Mouse (Mus musculus) c-Kit-positive CD71-positive TER-119-positive erythroid progenitor cells, embryonic 14.5 days (primary cell): ENCODE results near the gene Scap.

Experiments
- DNase-seq: peaks from one replicate; pipeline ENCODE4 v3.0.0-alpha.2; 2013; ENCODE audit warnings: low spot score

Scap gene

DNA sequence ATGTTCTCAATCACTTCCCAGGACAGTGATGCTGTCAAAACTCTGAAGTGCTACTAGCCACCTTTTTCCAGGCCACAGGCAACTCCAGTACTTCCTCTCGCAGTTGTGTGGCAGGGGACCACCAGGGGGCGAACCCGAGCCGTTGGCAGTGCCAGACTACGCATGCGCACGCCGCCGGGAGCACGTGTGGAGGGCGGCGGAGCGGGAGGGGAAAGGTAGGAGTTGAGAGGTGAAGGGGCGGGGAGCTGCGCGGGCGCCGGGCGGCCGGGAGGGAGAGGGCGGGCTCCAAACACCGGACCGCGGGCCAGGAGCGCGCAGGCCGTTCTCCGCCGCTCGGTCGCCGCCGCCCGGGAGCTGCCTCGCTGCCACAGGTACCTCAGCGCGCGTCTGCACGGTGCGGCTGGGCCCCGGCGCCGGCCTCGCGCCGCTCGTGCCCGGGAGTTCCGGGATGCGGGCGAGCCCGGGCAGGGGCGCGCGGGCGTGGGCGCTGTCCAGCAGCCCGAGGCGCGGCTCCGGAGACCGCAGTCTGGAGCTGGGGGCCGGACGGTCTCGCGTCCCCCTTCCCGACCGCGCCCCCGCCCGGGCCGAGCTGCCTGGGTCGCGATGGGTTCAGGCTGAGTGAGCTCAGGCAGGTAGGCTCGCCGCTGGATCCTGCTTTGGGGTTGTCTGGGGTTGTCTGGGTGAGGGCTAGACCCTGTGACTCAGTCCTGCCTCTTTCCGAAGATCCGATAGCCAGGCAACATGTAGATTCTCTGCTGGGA is at the start of gene Scap:
TSS of gene Scap (plus strand) at position 154 of the 761 bp plus-strand sequence.
- DNase-seq = peak; percentile 89

DNA sequence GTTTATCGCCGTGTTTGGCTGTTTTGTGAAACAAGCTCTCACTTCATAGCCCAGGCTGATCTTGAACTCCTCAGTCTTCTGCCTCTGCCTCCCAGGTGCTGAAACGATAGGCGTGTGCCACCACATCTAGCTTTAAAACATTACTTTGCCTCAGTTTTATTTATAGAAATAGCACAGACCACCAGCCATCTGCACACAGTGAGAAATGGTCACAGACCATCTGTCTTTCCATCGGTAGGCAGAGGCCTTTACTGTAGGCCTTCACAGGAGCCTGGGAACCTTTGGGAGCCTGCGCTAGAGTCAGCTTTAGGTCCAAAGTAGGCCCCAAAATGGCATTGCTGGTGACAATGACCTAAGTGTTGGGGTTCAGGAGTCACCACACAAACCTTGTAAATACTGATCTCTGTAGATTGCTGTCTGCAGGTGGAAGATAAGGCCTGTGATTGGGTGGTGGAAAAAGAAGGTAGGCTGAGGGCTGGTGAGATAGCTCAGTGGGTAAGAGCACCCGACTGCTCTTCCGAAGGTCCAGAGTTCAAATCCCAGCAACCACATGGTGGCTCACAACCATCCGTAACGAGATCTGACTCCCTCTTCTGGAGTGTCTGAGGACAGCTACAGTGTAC is 48.9 kb upstream of the Scap start:
- DNase-seq = no peak

DNA sequence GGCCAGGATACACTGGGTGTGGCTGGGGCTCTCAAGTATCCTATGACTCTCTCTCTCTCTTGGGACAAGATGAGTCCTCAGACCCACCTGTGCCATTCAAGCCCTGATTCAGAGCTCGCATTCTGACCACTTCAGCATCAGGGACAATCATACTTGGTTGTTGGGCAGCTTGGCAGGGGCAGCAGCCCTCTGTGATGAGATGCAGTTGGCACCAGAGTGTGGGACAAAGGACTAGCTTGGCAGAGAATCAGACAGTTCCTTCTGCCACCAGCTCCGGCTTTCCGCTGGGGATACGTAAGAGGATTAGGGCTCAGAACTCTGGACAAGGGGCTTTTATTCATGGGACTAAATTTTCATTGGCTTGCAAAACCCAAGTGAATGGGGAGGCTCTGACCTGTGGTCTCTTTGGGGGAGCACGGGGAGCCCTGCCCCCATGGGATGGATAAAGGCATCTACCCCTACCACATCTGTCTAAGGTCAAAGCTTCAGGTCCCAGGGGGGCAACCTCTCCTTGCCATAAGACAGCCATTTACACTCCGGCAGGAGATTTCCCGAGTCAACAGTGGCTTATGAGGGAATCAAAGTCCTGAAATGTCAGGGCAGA is 45.7 kb upstream of the Scap start:
- DNase-seq = no peak

DNA sequence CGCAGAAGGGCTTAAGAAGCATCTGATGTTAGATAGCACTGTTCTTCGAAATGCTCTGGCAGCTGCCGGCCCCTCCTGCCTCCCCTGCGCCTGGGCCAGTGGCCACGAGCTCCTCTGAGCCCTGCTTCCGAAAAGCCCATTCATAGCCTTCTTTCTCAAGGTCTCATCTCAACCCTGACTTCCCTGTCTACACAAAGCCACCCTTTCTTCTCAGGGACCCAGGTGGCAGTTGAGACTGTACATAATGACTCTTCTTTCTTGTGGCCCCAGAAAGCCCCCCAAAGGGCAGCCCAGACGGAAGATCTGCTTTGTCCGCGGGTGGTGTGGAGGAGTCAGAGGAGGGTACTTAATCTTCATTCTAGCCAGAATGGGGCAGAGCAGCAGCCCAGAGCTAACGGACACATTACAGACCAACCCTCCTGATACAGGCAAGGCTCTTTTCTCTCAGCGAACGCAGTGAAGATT is 39.8 kb upstream of the Scap start:
- DNase-seq = no peak

DNA sequence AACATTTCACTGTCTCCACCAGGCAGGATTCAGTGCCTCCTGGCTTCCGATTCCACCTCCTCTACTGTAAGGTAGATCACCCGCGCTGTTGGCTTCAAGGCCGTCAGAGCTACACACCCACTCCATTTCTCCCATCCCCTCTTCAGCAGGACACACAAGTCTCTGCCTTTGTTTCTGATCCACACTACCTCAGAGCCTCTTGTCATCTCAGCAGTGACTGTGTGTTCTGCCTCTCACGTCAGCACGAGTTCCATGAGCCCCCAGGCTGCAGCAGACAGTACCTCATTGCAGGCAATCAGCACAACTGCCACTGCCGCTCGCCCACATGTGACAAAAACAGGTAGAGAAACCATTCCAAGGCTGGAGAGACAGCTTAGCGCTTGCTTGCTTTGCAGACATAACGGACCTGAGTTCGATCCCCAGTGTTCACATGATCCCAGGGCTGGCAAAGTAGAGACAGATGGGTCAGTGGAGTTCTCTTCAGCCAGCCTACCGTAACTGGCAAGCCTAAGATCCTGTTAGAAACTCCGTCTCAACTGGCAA is 39.1 kb upstream of the Scap start:
- DNase-seq = no peak

DNA sequence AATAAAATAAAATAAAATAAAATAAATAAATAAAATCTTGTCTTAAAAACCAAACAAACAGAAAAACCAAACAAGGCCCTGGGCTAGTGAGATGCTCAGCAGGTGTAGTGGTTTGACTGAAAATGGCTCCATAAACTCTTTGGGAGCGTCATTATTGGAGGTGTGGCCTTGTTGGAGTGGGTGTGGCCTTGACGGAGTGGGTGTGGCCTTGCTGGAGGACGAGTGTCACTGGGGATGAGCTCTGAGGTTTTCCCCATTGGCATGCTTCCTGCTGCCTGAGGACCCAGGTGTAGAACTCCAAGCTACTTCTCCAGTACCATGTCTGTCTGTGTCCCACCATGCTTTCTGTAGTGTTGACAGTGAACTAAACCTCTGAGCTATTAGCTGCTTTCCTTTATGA is 38.3 kb upstream of the Scap start:
- DNase-seq = no peak

DNA sequence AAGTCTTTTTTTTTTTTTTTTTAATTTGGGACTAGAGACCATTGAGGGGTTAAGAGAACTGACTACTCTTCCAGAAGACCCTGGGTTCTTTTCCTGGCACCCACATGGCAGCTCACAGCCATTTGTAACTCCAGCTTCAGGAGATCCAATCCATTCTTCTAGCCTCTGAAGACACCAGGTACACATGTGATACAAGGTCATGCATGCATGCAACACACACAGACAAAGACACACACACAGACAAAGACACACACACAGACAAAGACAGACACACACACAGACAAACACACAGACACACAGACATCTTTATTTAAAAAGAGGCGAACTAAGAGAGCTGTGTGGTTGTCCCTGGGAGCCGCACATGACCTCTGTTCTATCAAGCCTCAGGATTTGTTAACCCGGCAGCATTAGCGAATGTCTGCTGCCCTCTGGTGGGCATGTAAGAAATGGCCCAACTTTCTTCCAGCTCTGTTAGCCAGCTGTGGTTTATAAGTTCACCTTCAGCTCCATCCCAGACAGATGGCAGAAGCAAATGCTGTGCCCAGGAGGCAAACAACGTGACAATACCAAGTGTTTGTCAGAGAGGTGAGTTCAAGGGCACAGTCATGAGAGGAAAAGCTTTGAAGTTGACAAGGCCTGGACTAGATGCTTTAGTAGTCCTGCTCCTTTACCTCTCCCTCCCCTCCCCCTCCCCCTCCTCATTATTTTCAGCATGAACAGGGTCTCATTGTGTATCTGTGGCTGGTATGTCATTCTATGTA is 36.0 kb upstream of the Scap start:
- DNase-seq = peak; percentile 73

DNA sequence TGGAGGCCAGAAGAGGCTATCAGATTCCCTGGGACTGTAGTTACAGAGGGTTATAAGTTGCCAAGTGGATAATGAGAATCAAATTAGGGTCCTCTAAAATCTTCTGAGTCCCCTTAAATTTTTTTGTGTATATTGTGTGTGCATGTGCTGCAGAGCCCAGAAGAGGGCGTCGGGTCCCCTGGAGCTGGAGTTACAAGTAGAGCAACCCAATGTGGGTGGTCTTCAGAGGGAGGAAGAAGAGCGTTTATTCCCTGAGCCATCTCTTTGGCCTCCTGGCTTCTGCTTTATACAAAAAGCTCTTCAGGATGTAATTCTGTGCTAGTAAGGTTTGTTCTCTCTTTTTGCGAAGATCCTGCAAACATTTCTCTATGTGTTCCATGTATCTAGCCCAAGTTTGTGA is 28.6 kb upstream of the Scap start:
- peak; percentile 40 for DNase-seq

DNA sequence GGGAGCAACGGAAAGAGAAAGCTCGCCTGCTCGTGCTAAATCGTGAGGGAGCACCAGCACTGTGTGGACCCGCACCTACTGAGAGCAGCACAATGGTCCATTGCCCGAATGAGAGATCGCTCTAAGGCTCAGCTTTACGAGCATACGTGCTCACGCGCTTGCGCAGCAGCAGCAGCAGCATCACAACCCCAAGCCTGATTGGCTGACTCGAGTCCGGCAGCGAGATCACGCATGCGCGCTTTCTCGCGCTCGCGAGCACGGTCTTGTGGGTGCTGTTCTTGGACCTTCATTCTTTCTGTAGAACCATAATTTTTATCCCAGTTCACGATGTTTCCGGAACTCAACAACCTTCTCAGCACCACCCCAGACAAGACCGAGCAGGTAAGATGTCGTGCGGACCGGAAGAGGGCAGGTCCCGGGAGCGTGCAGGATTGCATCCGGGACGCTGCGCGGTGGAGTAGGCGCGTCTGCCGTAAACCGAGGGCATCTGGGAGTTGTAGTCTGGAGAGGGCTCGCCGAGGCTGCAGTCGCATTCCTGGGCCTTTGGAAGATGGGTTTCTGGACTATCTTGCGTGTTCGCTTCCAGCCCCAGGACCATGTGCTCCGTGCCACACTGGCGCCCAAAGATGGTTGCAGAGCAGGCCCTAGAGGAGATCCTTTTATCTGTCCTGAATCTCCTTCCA is 28.0 kb upstream of the Scap start, which contains the start of gene Elp6:
TSS of gene Elp6 (plus strand) at position 205 of the 683 bp plus-strand sequence.
- DNase-seq = peak; percentile 87

DNA sequence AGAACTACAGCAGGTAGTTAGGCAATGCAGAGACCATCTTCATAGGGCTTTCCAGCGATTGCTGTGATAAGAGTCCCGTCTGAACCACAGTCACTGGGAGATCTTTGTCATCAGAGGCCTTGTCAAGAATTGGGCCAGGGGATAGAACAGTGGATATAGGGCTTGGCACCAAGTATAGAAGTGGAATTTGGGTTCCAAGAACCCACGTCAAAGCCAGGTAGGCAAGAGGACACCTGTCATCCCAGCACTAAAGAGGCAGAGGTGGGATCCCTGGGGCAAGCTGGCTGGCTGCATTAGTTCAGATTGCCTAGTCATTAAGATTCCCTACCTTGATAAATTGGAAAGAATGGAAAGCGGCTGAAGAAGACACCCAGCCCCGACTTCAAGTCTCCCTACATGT is 26.7 kb upstream of the Scap start:
- no peak for DNase-seq

DNA sequence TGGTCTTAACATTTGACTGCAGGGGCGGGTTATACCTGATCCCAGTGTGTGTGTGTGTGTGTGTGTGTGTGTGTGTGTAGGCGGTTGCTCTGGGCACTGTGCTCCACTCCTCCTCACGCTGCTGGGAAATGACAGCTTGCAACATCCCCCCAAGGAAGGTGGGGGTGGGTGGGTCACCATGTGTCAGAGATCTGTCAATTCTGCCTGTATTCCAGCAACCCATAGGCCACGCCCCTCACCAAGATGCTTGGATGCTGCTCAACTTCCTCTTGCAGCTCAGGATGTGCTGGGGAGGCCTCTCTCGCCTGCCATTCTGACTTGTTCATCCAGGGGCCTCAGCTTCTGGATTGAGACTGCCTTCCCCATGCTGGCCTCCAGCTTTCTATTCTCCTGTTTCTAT is 18.4 kb upstream of the Scap start:
- DNase-seq = no peak

DNA sequence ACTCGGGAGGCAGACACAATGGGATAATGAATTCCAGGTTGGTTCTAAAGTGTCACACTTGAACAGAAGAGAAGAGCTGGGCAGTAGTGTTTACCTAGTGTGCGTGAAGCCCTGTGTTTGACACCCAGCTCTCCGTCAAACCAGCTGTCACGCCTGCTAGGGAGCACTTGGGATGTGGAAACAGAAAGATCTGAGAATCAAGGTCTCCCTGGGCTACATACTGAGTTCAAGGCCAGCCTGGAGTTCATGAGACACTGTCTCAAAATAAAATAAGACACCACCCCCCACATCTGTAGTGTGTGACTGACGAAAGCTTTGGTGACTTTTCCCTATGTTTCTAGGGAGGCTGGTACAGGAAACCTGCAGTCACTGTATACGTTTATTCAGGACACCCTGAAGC is 17.7 kb upstream of the Scap start:
- no peak for DNase-seq

DNA sequence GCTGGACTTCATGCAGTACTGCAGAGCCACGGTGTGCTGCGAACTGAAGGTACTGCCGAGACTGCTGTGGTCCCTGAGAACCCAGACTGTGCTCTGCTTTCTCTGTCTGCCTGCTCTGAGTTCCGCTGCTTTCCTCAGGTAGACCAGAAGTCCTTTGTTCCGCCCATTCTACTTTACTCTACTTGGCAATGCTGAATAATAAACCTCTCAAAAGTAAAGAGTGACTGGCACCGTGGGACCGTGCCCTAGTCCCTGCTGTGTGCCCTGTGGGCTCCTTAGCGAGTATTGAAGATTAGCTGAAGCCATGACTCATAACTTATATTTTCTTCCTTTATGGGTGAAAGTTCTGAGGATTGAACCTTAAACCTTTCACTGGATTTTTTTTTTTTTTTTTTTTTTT is 17.2 kb upstream of the Scap start:
- DNase-seq = no peak

DNA sequence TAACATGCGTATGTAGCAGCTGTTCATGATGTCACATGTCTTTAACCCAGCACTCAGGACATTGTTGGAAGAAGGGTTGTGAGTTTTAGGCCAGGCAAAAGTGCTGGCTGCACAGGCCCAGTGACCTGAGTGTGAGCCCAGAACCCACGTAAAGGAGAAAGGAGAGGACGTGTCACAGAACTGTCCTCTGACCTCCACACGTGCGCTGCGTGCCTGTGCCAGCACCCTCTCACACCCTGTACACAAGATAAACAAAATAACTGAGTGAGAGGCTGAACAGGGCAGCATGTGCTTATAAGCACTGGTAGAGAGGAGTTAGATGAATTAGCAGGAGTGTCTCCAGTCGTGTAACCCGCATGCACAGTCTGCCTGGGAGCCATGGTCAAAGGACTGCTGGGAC is 16.6 kb upstream of the Scap start:
- DNase-seq = no peak

DNA sequence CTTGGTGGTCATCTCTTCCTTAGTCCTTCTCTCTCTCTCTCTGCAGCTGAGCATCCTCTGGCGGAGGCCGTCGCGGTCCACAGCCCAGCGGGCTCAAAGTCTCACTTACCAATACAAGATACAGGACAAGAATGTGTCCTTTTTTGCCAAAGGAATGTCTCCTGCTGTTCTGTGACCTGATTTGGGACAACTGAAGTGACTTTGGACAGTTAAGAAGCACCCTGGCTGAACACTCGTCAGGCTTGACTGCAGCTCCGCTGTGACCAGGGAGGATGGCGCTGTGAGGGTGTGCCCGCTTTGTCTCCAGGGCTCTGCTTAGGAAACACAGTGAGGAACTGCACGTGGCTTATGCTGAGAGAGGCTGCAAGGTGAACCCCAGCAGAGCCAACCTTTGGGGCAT is 12.3 kb upstream of the Scap start:
- no peak for DNase-seq

DNA sequence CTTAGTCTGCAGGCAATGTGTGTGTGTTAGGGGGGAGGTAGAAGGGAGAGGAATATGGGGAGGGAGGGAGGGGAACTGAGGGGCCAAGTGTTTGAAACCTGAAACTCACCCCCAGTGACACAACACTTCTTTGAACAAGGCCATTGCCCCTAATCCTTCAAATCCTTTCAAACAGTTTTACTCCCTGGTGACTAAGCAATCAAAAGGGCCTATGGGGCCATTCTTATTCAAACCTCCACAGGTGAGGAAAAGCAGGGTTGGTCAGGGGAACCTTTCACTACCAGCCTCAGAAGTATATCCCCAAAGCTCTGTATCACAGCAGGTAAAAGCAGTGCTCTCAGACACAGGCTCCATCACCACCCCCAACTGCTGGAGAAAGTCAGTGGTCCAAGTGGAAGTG is 10.1 kb upstream of the Scap start:
- no peak for DNase-seq

DNA sequence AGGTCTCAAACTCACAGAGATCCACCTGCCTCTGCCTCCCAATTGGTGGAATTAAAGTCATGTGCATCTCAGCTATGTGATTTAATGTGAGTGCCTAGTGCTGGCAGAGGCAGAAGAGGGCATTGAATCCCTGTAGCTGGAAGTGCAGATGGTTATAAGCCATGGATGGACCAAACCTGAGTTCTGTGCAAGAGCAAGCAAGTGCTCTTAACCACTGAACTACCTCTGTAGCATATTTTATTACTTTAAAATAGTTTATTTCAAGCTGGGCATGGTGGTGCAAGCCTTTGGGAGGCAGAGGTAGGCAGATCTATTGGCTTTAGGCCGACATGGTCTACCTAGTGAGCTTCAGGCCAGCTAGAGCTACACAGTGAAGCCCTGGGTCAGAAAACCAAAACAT is 8.9 kb upstream of the Scap start:
- DNase-seq = no peak

DNA sequence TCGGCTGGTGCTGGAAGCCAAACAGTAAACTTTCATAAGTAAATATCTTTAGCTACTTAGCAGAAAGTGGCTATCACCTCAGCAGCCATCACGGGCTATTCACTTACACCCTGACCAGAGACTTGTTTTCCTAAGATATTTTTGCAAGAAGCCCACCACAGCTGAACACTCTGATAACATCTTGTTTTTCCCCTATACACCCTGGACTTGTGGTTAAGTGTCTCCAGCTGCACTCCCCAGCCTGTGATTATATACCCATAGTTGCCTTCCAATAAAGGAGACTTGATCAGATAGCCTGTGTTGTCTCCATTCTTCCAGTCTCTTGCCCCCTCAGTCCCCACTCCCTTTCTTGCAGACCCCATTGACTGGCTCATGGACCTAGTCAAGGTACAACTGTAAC is 4.9 kb upstream of the Scap start:
- no peak for DNase-seq

DNA sequence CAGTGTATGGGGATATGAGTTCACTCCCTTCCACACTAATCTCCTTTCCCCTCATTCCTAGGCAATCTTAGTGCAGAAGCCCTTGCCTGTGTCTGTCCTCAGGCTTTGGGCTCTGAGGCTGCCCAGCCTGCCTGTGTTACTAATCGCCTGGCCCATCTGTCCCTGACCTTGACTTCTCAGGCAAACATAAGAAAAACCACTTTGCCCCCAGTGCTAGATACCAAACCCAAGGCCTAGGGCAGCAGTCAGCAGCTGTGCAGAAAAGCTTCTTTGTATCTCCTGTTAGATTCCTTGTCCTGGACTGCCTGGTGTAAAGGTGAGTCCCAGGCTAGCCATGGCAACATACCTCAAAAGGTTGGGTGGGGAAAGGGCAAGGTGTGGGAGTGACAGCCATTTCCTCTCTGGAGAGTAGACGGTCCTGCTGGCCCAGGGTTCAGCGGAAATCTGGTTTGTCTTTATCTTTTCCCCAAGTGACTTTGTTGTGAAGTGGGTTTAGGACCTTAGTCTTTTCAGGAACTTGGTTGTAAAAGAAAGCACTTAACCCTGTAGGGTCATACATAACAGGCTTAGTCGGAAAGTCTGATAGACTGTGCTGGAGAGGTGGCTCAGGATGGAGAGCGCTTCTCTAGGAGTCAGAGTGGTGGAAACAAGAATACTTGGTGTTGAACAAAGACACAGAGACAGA is 4.0 kb upstream of the Scap start:
- no peak for DNase-seq

DNA sequence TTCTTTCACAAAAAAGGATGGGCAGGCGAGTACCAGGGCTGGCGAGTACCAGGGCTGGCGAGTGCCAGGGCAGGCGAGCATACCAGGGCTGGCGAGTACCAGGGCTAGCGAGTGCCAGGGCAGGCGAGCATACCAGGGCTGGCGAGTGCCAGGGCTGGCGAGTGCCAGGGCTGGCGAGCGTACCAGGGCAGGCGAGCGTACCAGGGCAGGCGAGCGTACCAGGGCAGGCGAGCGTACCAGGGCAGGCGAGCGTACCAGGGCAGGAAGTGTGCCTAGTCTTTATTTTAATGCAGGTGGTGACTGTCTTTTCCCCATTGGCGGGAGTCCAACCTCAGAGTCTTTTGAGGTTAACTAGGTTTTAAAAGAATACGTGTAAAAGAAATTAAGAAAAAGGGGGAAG is 3.4 kb upstream of the Scap start:
- DNase-seq = no peak

DNA sequence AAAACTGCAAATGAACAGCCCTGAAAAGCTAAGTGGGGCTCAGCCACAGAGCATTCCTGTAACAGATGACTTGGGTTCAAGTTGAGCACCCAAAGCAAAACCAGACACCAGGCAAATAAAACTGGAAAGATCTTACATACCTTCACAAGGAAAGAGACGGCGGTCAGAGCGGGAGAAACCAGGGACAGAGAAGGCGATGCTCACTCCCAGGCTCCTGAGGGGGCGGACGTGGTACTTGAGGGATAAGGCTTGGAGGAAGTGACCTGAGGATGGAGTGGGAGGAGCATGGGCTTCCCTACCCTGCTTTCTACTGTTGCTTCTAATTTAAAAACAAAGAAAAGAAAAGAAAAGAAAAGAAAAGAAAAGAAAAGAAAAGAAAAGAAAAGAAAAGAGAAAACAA is 2.7 kb upstream of the Scap start:
- no peak for DNase-seq
